ENCODE assay signal across 14 mouse cellular contexts in genomic region chr8:119829420-119829819, GRCm38 (mm10). TPM values are rescaled to one million over a fixed set of nuclear protein-coding genes. Genes with fewer than 3 reads are reported as not detected.
DNase-seq lines count a peak whose midpoint lies in the region; ATAC-seq and TF ChIP-seq lines count a peak whose summit lies in the region.
"Had no signal": no experiment of that assay in that cellular context is flagged by ENCODE, and none has a peak within 500 bp of the region (broad histone marks: within the 10 kb centered on the region; RNA-seq: fewer than 3 reads in every experiment).

No protein-coding gene starts in this region.

- 59% methylated on average over 13 of the region's 13 CpGs for WGBS in kidney, embryonic 15.5 days

- no peaks in the 10 kb centered on the region for H3K27me3 ChIP-seq in kidney, embryonic 15.5 days
- H3K27me3 ChIP-seq in E14TG2a.4 (ENCODE audit: insufficient read depth, low read length) = peaks cover 20% of the 10 kb centered on the region
- H3K27me3 ChIP-seq: forebrain, embryonic 12.5 days; limb, embryonic 13.5 days had no signal

- peaks cover 97% of the 10 kb centered on the region for H3K4me1 ChIP-seq in kidney, embryonic 15.5 days
- H3K4me1 ChIP-seq in E14TG2a.4 (replicated peaks; ENCODE audit: low read depth, low read length) = peaks cover 86% of the 10 kb centered on the region

- H3K9ac ChIP-seq in kidney, embryonic 15.5 days = no peak overlapping the region
- H3K9ac ChIP-seq: forebrain, embryonic 12.5 days; limb, embryonic 13.5 days had no signal

- no peak for DNase-seq in kidney, adult 18-20 months
- DNase-seq in brain, adult 2 months (ENCODE audit: low read depth, low spot score) = peak; percentile 29
- DNase-seq in naive thymus-derived CD4-positive, alpha-beta T cell, adult 2 months (ENCODE audit: low read depth) = peak; percentile 50
- no peak for DNase-seq in frontal cortex, postnatal 36 days (ENCODE audit: low spot score in 2 of 2)
- no peak for DNase-seq in spleen, adult 12 weeks (ENCODE audit: low spot score)
- DNase-seq in B cell, adult 2 months = no peak
- DNase-seq: cerebellum, adult 9-10 months; gastrocnemius, postnatal 10 days; heart, postnatal 10 days had no signal

- H3K9me3 ChIP-seq in kidney, embryonic 15.5 days (replicated peaks) = no peaks in the 10 kb centered on the region
- H3K9me3 ChIP-seq in E14TG2a.4 (ENCODE audit: low read length) = no peaks in the 10 kb centered on the region
- H3K9me3 ChIP-seq: forebrain, embryonic 12.5 days; limb, embryonic 13.5 days had no signal

- peaks cover 2% of the 10 kb centered on the region; the same call in 1 of the 2 replicates for H3K36me3 ChIP-seq in kidney, embryonic 15.5 days
- no peaks in the 10 kb centered on the region for H3K36me3 ChIP-seq in E14TG2a.4 (ENCODE audit: insufficient read depth, low read length)
- H3K36me3 ChIP-seq: forebrain, embryonic 12.5 days; limb, embryonic 13.5 days had no signal

- no peak overlapping the region for H3K4me3 ChIP-seq in kidney, embryonic 15.5 days (replicated peaks)
- H3K4me3 ChIP-seq in E14TG2a.4 (replicated peaks; ENCODE audit: low read length) = peak overlapping the region; percentile 20
- H3K4me3 ChIP-seq: forebrain, embryonic 12.5 days; limb, embryonic 13.5 days had no signal

- ATAC-seq in kidney, embryonic 15.5 days (replicated peaks; ENCODE audit: low FRiP score) = no peak
- ATAC-seq: activated CD4-positive, CD25-positive, alpha-beta regulatory T cell, adult 4 months had no signal

- TF ChIP-seq CTCF in E14TG2a.4 (conservative IDR thresholded peaks at IDR 0.05; ENCODE audit: low read length) = no peak

- no peak overlapping the region for H3K4me2 ChIP-seq in kidney, embryonic 15.5 days
- H3K4me2 ChIP-seq: forebrain, embryonic 12.5 days; limb, embryonic 13.5 days had no signal

- H3K27ac ChIP-seq in kidney, embryonic 15.5 days = peak overlapping the region; percentile 55
- H3K27ac ChIP-seq: forebrain, embryonic 12.5 days had no signal

RNA-seq across cellular contexts. Expression of gene Cotl1, which starts 10.9 kb away (rescaled TPM):
- polyA plus RNA-seq in kidney, embryonic 15.5 days (2015; fragmentation: Nextera tagmentation; extraction: Ambion mirVana) = 99.2 and 138 TPM in 2 replicates

RNA-seq across cellular contexts. Expression of gene Klhl36, which starts 32.6 kb away (rescaled TPM):
- polyA plus RNA-seq in kidney, embryonic 15.5 days (2015; fragmentation: Nextera tagmentation; extraction: Ambion mirVana) = 16.7 and 18.4 TPM in 2 replicates

RNA-seq across cellular contexts. Expression of gene Tldc1, which starts 51.2 kb away (rescaled TPM):
- 14.9 and 15.0 TPM in 2 replicates for polyA plus RNA-seq in kidney, embryonic 15.5 days (2015; fragmentation: Nextera tagmentation; extraction: Ambion mirVana)

Comparison
In these comparisons a context has a peak if more than half of its experiments do, and no peak if none do; other contexts are left out.
1. DNase-seq: peak in brain, adult 2 months (single experiment) and naive thymus-derived CD4-positive, alpha-beta T cell, adult 2 months (single experiment); none in kidney, adult 18-20 months (single experiment), frontal cortex, postnatal 36 days (0 of 2), spleen, adult 12 weeks (single experiment) and B cell, adult 2 months (0 of 2).